Mouse (Mus musculus): ENCODE data around the gene Prkg2. TPM values are rescaled to one million over a fixed set of nuclear protein-coding genes. Genes with fewer than 3 reads are reported as not detected.

Prkg2 gene
- polyA plus RNA-seq (2012; rRNA removed): 0.98 and 1.9 TPM in 2 replicates

DNA sequence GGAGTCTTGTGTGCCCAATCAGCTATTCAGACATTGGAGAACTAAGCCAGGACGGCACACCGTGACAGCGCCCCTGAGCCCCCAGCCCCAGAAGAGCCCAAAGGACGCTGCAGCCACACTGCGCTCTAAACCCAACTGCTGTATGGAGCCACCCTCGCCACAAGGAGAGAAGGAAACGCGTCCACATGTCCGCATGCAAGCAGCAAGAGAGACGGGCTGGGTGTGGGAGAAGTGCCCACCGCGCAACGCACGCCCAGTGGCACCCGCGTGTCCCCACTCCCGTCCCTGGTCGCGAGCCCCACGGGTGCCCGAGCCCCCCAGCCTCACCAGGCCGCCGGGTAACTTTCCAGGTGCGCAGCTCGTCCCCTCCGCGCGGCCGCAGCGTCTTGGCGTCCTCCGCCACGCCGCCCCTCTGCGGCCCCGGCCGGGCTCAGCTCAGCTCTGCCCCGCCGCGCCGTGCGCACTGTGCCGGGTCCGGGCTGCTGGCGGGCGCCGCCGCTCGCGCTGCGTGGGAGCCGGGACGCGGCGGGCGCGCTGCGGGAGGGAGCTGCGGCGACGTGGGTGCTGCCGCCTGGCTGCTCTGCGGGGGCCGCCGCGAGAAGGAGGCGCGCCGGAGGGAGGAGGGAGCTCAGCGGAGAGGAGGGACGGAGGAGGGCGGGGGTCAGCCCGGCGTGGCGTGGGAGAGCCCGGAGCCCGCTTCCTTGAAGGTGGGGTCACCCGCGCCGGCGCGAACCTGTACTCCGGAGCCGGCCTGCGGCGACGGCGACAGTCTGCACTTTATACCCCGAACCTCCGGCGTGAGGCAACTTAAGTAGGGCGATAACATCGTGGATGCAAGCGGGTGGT is at the start of gene Prkg2:
Gene Prkg2 (minus strand): TSS at position 756 of the 846 bp plus-strand sequence.

Other genes with a start within 250 kb of the Prkg2 start
- gene Bmp3, start 182.9 kb downstream of the Prkg2 start, polyA plus RNA-seq (2012; rRNA removed): 1.6 and 3.0 TPM in 2 replicates

All from central nervous system, embryonic 14 days (tissue).